Mouse (Mus musculus): Measurements from ENCODE around the gene Timp2.

GRCm38 (mm10) chr11:118401195-118401594 is 45.7 kb upstream of the Timp2 start:
- TF ChIP-seq CTCF (IDR thresholded peaks at IDR 0.05; ENCODE audit: low read depth, low read length) = no peak
- TF ChIP-seq GATA1 (IDR thresholded peaks at IDR 0.05; ENCODE audit: borderline replicate concordance, low read length) = no peak
- TF ChIP-seq GATA2 (IDR thresholded peaks at IDR 0.05; ENCODE audit: borderline replicate concordance, low read depth, low read length) = no peak
- TF ChIP-seq POLR2AphosphoS5 (IDR thresholded peaks at IDR 0.05; ENCODE audit: insufficient replicate concordance, low read depth, low read length) = no peak
- TF ChIP-seq TAL1 (conservative IDR thresholded peaks at IDR 0.05; ENCODE audit: low read depth, low read length) = no peak

Data from G1E (cell line).